Mouse (Mus musculus) mature B cell (primary cell): ENCODE data around the gene Abcg1.

Experiments used
- in situ Hi-C: fragments of 300-500 bp; cut with MboI; formaldehyde crosslinking; loops from 2 replicates; pipeline ENCODE4 v1.14.3; 2019

Gene Abcg1

GRCm38 (mm10) chr17:31040421-31040820 lies 17.1 kb upstream of the Abcg1 start:
- in situ Hi-C loops, result no loop called here

- in situ Hi-C loops, result no loop called here
Measured at GRCm38 (mm10) chr17:31042751-31043150, 14.7 kb upstream of the Abcg1 start.

- in situ Hi-C loops, result no loop called here
Measured at GRCm38 (mm10) chr17:31057891-31058744, 643 bp downstream of the Abcg1 start.

- in situ Hi-C loops, result no loop called here
Measured at GRCm38 (mm10) chr17:31058745-31059085, 1.2 kb downstream of the Abcg1 start.

GRCm38 (mm10) chr17:31060196-31060587 lies 2.7 kb downstream of the Abcg1 start:
- in situ Hi-C loops, result no loop called here

- in situ Hi-C loops, result no loop called here
Measured at GRCm38 (mm10) chr17:31060588-31061345, 3.3 kb downstream of the Abcg1 start.

- in situ Hi-C loops, result no loop called here
Measured at GRCm38 (mm10) chr17:31061346-31062095, 4.0 kb downstream of the Abcg1 start.

GRCm38 (mm10) chr17:31066058-31066457 lies 8.6 kb downstream of the Abcg1 start:
- in situ Hi-C loops, result no loop called here

GRCm38 (mm10) chr17:31067051-31067450 lies 9.6 kb downstream of the Abcg1 start:
- in situ Hi-C loops, result no loop called here

- in situ Hi-C loops, result no loop called here
Measured at GRCm38 (mm10) chr17:31069121-31069520, 11.6 kb downstream of the Abcg1 start.

- in situ Hi-C loops, result no loop called here
Measured at GRCm38 (mm10) chr17:31069845-31070244, 12.4 kb downstream of the Abcg1 start.

GRCm38 (mm10) chr17:31070403-31071185 lies 13.1 kb downstream of the Abcg1 start:
- in situ Hi-C loops, result no loop called here

GRCm38 (mm10) chr17:31071421-31072301 lies 14.2 kb downstream of the Abcg1 start:
- in situ Hi-C loops, result no loop called here

- in situ Hi-C loops, result no loop called here
Measured at GRCm38 (mm10) chr17:31072872-31073271, 15.4 kb downstream of the Abcg1 start.

GRCm38 (mm10) chr17:31073273-31074052 lies 16.0 kb downstream of the Abcg1 start:
- in situ Hi-C loops, result no loop called here

GRCm38 (mm10) chr17:31074053-31074590 lies 16.6 kb downstream of the Abcg1 start:
- in situ Hi-C loops, result no loop called here

GRCm38 (mm10) chr17:31074666-31075065 lies 17.2 kb downstream of the Abcg1 start:
- in situ Hi-C loops, result no loop called here

GRCm38 (mm10) chr17:31075471-31075870 lies 18.0 kb downstream of the Abcg1 start:
- in situ Hi-C loops, result no loop called here

GRCm38 (mm10) chr17:31077561-31077960 lies 20.1 kb downstream of the Abcg1 start:
- in situ Hi-C loops, result no loop called here

- in situ Hi-C loops, result no loop called here
Measured at GRCm38 (mm10) chr17:31078581-31078980, 21.1 kb downstream of the Abcg1 start.
